Mouse (Mus musculus) adrenal gland, postnatal 36 days (tissue): ENCODE measurements around the gene Smpd2. TPM values are rescaled to one million over a fixed set of nuclear protein-coding genes. Genes with fewer than 3 reads are reported as not detected.

Experiments
- DNase-seq, 2 experiments: peaks; one replicate each; pipeline ENCODE4 v3.0.0; 2021; ENCODE audit warnings: mixed read lengths in 1 of 2
- total RNA-seq, 2 experiments: library from RNA; stranded (reverse); gene quantifications; 2 replicates each; pipeline ENCODE4 v1.2.3; 2021

The Smpd2 gene
- total RNA-seq, 2 experiments from 2014 or later, result 20.5 to 27.0 TPM

DNA sequence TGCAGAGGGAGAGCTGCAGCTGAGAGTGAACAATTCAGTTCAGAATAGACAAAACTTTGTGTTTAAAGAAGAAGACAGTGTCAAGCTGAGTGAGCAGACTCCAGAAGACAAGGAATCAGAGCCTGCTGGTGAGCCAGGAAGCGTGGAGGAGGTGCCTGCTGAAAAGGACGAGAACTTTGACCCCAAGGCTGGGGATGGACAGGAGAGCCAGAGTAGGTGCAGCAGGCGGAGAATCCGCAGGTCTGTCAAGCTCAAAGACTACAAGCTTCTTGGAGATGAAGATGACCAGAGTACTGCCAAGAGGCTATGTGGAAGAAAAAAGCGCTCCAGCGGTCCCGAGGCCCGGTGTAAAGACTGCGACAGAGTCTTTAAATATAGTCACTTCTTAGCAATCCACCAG, 38.5 kb downstream of the Smpd2 start:
- no peak for DNase-seq

GRCm38 (mm10) chr10:41450780-41451522, 39.2 kb downstream of the Smpd2 start:
- DNase-seq, result no peak

- peak; percentile 95 to 98 for DNase-seq
These were observed 40.0 kb downstream of the Smpd2 start, which contains the start of gene Zbtb24 for GRCm38 (mm10) chr10:41450137-41450670. TSS of gene Zbtb24 (plus strand) at chr10:41450383.

GRCm38 (mm10) chr10:41449684-41450083, 40.5 kb downstream of the Smpd2 start:
- peak; percentile 26 to 43 for DNase-seq

DNA sequence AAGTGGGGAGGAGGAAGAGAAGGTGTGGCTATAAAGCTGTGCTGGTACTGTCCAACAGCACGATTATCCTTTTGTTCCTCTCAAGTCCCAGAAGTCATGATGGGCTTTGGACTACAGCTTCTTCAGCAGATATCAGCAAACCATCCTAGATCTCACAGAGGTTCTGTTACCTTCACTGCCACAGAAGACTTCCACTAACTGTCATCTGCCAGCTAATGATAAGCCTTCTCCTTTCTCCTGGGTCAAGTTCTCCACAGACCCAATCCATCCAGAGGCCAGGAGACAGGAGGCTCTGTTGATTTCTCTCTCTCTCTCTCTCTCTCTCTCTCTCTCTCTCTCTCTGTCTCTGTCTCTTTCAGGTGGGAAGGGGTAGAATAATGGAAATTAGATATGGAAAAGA, 42.0 kb downstream of the Smpd2 start:
- no peak for DNase-seq

Other genes starting within 250 kb of the Smpd2 start
- gene Fig4, start 187.1 kb downstream of the Smpd2 start, total RNA-seq, result 10 to 100 TPM; 16.5 to 21.9 TPM
- not detected for gene Ak9, start 186.4 kb downstream of the Smpd2 start, total RNA-seq
- 10 to 100 TPM; 16.9 to 19.9 TPM for gene Zbtb24, start 40.0 kb downstream of the Smpd2 start, total RNA-seq
- 1 to 10 TPM; 7.8 to 9.8 TPM for gene Mical1, start 14.1 kb downstream of the Smpd2 start, total RNA-seq
- 1 to 10 TPM in 1 of 2 experiments, under 1 TPM in 1; 0.50 to 1.2 TPM for gene Ppil6, start 70 bp upstream of the Smpd2 start, total RNA-seq
- 100 to 1,000 TPM; 215 to 243 TPM for gene Cd164, start 29.0 kb upstream of the Smpd2 start, total RNA-seq
- gene Ccdc162, start 226.3 kb upstream of the Smpd2 start, total RNA-seq, result under 1 TPM; 0.33 to 0.53 TPM